Mouse (Mus musculus): ENCODE measurements at regions not wholly inside any gene's neighbourhood (a gene's known extent, or its start where the extent isn't known, plus 50 kb on each side); places are given as distances from the start of the nearest gene placed in this dataset.

- no peak for TF ChIP-seq POLR2A (IDR thresholded peaks at IDR 0.05; ENCODE audit: extremely low read depth, insufficient read depth, low read length)
- no peak for TF ChIP-seq CTCF (IDR thresholded peaks at IDR 0.05; ENCODE audit: low read depth, low read length)
Observed at GRCm38 (mm10) chr17:51287878-51288277, 108.7 kb upstream of the Tbc1d5 start.
